Mouse (Mus musculus) intestine, embryonic 15.5 days (tissue): ENCODE measurements around the gene Sult1c1. TPM values are rescaled to one million over a fixed set of nuclear protein-coding genes. Genes with fewer than 3 reads are reported as not detected.
"Not testable (repeated sequence)": the region's sequence is repeated elsewhere in the genome, so short reads cannot be mapped to it uniquely, and the experiment has no call there.

Source experiments
- ATAC-seq: fragments of 200-750 bp; cut with Nextera tagmentation; 2 replicates; pipeline ENCODE4 v1.8.0; 2017; ENCODE audit warnings: moderate TSS enrichment, moderate library complexity
- H3K27ac ChIP-seq: fragments of 300-500 bp; sonication (generic); 2 replicates; pipeline ENCODE4 v1.5.1; 2015; ENCODE audit warnings: mild to moderate bottlenecking, inconsistent platforms
- H3K27me3 ChIP-seq: fragments of 300-500 bp; sonication (generic); replicated peaks from 2 replicates; pipeline ENCODE4 v1.6.1; 2015; ENCODE audit warnings: inconsistent platforms
- H3K36me3 ChIP-seq: fragments of 300-500 bp; sonication (generic); 2 replicates; pipeline ENCODE4 v1.6.1; 2015; ENCODE audit warnings: inconsistent platforms
- H3K4me1 ChIP-seq: fragments of 300-500 bp; sonication (generic); replicated peaks from 2 replicates; pipeline ENCODE4 v1.6.1; 2015; ENCODE audit warnings: inconsistent platforms
- H3K4me2 ChIP-seq: fragments of 300-500 bp; sonication (generic); replicated peaks from 2 replicates; pipeline ENCODE4 v1.6.1; 2015; ENCODE audit warnings: mild to moderate bottlenecking, inconsistent platforms
- H3K4me3 ChIP-seq: fragments of 300-500 bp; sonication (generic); replicated peaks from 2 replicates; pipeline ENCODE4 v1.5.1; 2015; ENCODE audit warnings: inconsistent platforms
- H3K9ac ChIP-seq: fragments of 300-500 bp; sonication (generic); 2 replicates; pipeline ENCODE4 v1.6.1; 2015; ENCODE audit warnings: inconsistent platforms
- H3K9me3 ChIP-seq: fragments of 300-500 bp; sonication (generic); 2 replicates; pipeline ENCODE4 v1.6.1; 2016; ENCODE audit warnings: inconsistent platforms
- WGBS: fragments of 180-500 bp; shearing (Covaris S2); methylation state at CpG from one replicate; pipeline ENCODE4 v1.1.7; 2015; 5-methylcytosine and 5-hydroxymethylcytosine counted together
- polyA plus RNA-seq: library from polyadenylated mRNA; unstranded; fragments of >200 nt; fragmentation: Nextera tagmentation; extraction: Ambion mirVana; gene quantifications from 2 replicates; pipeline ENCODE4 v1.2.1, GENCODE M21; 2015

Sult1c1 gene
- polyA plus RNA-seq = not detected in 2 replicates

DNA sequence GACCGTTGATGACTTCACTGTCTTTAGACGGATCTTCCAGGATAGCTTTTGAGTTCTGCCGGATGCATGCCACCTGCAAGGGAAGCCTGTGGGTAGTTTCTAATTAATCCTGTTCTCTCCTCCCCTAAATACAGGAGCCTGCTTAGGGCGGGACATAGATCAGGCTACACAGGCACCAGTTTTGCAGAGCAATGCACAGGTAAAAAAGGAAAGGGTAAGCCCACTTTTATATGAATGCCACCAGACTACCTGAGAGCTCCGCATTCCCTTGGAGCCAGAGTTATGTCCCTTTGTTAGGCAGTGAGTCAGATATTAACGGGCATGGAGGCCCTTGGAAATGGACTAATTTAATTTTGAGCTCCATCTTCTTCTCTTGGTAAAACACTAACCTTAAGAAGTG, at the start of gene Sult1c1:
TSS of gene Sult1c1 (minus strand) at position 101 of the 400 bp plus-strand sequence.
- Histone ChIP-seq H3K27ac (no peak within 1 kb of the TSS), H3K4me2 (no peak within 1 kb of the TSS), H3K27me3 (no peaks in the 10 kb centered on the region), H3K9ac (no peak within 1 kb of the TSS), H3K9me3 (no peaks in the 10 kb centered on the region), H3K4me3 (no peak within 1 kb of the TSS), H3K36me3 (no peaks in the 10 kb centered on the region), H3K4me1 (no peaks in the 10 kb centered on the region)
- ATAC-seq = no peak
- 88% methylated on average over 6 of the region's 6 CpGs for WGBS

DNA sequence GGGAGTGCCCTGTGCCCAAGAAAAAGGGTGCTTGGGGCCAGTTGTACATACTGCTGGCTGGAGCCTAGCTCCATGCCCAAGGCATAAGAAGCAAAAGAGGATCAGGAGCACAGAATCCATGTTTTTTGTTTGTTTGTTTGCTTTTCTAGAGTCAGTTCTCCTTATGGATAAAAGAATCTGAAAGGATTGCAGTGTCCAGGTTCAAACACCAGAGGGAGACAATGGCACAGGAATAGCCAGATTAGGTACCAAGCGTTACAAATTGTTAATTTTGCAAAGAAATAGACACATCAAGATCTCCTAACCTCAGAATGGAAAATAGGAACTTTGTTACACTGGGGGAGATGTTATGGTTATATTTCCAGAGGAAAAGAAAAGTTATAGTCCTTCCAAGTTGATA, 23.7 kb upstream of the Sult1c1 start:
- WGBS = 10% methylated on average over 1 of the region's 1 CpGs
- H3K4me3 ChIP-seq = no peak overlapping the region
- H3K9me3 ChIP-seq = no peaks in the 10 kb centered on the region
- no peaks in the 10 kb centered on the region for H3K27me3 ChIP-seq
- no peaks in the 10 kb centered on the region for H3K36me3 ChIP-seq
- no peak overlapping the region for H3K9ac ChIP-seq
- H3K4me1 ChIP-seq = no peaks in the 10 kb centered on the region
- no peak for ATAC-seq
- no peak overlapping the region for H3K27ac ChIP-seq
- H3K4me2 ChIP-seq = no peak overlapping the region

DNA sequence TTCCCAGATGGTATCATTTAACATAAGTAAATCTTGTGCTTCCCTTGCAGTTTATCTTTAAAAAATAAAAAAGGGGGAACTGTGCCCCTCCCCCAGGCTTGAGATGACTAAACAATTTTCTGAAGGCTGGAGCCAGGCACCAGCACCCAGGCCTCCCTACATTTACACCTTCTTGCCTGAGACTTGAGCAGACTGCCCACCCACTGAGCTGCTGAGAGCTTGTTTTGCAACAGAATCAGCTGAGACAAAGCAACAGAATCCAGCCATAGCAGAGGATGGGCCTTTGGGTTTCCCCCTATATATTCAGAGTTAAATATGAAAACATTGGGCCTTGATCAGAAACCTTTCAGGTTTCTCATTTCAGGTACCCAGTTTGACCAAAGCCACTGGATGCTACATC, 20.7 kb upstream of the Sult1c1 start:
- Histone ChIP-seq H3K4me1 (no peaks in the 10 kb centered on the region), H3K9me3 (no peaks in the 10 kb centered on the region), H3K27me3 (no peaks in the 10 kb centered on the region), H3K4me2 (no peak overlapping the region), H3K36me3 (no peaks in the 10 kb centered on the region), H3K9ac (no peak overlapping the region), H3K27ac (no peak overlapping the region), H3K4me3 (no peak overlapping the region)
- no peak for ATAC-seq

DNA sequence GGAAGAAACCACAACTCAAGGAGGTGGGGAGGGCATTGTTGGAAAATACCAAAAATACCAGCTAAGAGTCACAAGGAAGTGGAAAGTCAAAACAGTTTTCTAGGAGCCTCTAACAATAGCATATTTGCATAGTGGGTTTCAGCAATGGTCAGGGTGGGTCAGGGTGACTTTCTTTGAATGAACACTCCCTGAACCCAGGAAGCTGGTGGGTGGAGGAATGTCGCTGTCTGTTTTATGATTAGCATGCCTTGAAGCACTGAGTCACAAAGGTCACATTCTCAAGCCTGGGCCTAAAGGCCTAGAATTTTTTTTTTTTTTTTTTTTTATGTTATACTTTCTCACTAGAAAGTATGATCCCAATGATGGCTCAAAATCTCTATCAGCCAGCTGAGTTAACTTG, 20.1 kb upstream of the Sult1c1 start:
- not testable (repeated sequence) for H3K4me1 ChIP-seq, H3K36me3 ChIP-seq, ATAC-seq, H3K4me2 ChIP-seq, H3K9me3 ChIP-seq, H3K9ac ChIP-seq, H3K4me3 ChIP-seq, H3K27ac ChIP-seq, H3K27me3 ChIP-seq
- 62% methylated on average over 1 of the region's 1 CpGs for WGBS

DNA sequence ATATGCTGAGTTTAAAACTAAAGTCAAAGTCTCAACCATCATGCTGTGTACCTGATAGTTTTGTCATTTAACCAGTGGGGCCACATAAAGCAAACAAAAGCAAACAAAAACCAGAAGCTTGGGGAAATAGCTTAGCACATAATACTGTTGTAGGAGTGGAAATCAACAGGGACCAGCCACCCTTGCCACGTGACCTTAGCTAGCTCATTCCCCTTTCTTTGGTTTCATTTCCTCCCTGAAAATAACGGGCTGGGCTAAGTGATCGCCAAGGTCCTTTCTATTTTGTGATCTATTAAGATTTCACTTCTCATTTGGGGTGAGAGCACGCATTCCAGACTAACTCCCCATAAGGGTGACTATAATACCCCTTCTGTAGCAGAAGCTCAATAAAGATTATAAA, 13.0 kb upstream of the Sult1c1 start:
- H3K9me3 ChIP-seq = no peaks in the 10 kb centered on the region
- no peaks in the 10 kb centered on the region for H3K4me1 ChIP-seq
- no peak overlapping the region for H3K27ac ChIP-seq
- H3K4me3 ChIP-seq = no peak overlapping the region
- ATAC-seq = no peak
- no peak overlapping the region for H3K9ac ChIP-seq
- H3K36me3 ChIP-seq = no peaks in the 10 kb centered on the region
- no peaks in the 10 kb centered on the region for H3K27me3 ChIP-seq
- 77% methylated on average over 4 of the region's 4 CpGs for WGBS
- H3K4me2 ChIP-seq = no peak overlapping the region

DNA sequence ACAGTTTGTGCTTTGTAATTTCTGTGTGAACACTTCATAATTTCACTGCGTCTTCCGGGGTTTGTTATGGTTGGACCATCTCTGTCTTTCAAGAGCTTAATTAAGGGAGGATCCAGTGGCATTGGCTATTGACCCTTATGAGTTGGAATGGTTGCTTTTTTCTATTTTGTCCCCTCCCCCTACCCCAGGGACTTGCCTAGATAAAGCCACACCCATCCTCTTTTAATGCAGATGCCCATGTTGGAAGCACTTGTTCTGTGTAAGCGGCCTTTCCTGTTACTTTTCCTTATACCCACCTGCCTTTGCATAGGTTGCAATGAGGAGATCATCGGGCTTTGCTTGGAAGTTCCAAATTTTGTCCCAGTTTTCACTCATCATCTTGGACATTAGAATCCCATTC, 16.9 kb downstream of the Sult1c1 start:
- H3K9ac ChIP-seq = no peak overlapping the region
- H3K4me2 ChIP-seq = no peak overlapping the region
- ATAC-seq = no peak
- H3K27ac ChIP-seq = no peak overlapping the region
- H3K9me3 ChIP-seq = no peaks in the 10 kb centered on the region
- 84% methylated on average over 4 of the region's 4 CpGs for WGBS
- H3K4me1 ChIP-seq = no peaks in the 10 kb centered on the region
- H3K27me3 ChIP-seq = no peaks in the 10 kb centered on the region
- H3K4me3 ChIP-seq = no peak overlapping the region
- no peaks in the 10 kb centered on the region for H3K36me3 ChIP-seq

DNA sequence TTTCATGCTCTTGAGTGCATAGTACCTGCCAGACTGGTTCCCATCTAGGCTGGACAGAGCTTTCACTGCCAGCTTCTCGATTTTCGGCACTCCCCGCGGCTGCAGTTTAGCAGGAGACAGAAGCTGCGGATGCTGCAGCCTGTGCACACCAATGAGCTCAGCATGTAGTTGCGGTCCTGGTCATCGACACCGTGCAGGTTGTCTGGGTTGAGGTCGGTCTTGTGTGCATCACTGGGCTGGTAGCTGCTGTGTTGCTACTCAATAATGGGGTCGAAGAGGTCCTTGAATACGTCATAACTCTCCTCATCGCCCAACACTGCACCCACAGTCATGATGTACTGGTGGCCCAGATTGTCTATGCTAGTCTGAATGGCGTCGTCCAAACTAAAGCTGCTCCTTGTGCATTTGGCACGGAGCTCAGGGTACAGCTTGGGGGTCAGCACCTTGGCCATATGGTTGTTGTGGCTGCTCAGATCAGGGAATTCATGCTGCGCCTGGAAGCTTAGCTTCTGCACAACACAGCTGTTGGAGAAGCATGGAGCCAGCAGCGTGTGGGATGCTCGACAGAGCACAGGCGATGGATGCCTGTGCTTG, 48.8 kb downstream of the Sult1c1 start:
- Histone ChIP-seq H3K9me3 (no peaks in the 10 kb centered on the region), H3K27me3 (no peaks in the 10 kb centered on the region), H3K27ac (no peak overlapping the region)

DNA sequence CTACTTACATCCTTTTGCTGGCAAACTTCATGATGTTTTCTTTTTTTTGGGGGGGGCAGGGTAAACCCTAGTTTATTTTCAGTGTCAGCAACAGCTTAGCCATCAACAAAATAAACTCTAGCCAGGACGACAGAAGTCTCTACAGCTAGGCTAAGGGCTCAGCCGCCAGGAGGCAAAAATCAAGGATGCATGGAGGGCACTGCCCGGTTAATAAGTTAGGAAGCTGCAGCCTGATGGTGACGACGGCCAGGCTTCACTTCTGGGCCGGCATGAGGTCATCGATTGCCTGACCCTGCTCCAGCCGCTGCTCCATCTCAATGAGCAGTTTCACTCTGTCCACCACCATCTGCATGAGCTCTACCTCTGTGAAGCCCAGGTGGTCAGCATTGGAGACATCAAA, 49.7 kb downstream of the Sult1c1 start:
- no peaks in the 10 kb centered on the region for H3K4me1 ChIP-seq
- H3K27ac ChIP-seq = no peak overlapping the region
- WGBS = 86% methylated on average over 8 of the region's 8 CpGs
- H3K9ac ChIP-seq = no peak overlapping the region
- no peak overlapping the region for H3K4me3 ChIP-seq
- no peak for ATAC-seq
- H3K27me3 ChIP-seq = no peaks in the 10 kb centered on the region
- no peaks in the 10 kb centered on the region for H3K9me3 ChIP-seq
- H3K36me3 ChIP-seq = no peaks in the 10 kb centered on the region
- no peak overlapping the region for H3K4me2 ChIP-seq

More for the DNA sequence above, 48.8 kb downstream of the Sult1c1 start:
- Histone ChIP-seq H3K36me3 (no peaks in the 10 kb centered on the region), H3K4me1 (no peaks in the 10 kb centered on the region), H3K4me3 (no peak overlapping the region), H3K9ac (no peak overlapping the region), H3K4me2 (no peak overlapping the region)
- ATAC-seq = no peak
- 91% methylated on average over 19 of the region's 19 CpGs for WGBS

Other genes starting within 250 kb of the Sult1c1 start
- 0.24 and 0.29 TPM in 2 replicates for gene Sult1c2, start 144.3 kb downstream of the Sult1c1 start, polyA plus RNA-seq